Mouse (Mus musculus): ENCODE data around the gene Banp.

DNA sequence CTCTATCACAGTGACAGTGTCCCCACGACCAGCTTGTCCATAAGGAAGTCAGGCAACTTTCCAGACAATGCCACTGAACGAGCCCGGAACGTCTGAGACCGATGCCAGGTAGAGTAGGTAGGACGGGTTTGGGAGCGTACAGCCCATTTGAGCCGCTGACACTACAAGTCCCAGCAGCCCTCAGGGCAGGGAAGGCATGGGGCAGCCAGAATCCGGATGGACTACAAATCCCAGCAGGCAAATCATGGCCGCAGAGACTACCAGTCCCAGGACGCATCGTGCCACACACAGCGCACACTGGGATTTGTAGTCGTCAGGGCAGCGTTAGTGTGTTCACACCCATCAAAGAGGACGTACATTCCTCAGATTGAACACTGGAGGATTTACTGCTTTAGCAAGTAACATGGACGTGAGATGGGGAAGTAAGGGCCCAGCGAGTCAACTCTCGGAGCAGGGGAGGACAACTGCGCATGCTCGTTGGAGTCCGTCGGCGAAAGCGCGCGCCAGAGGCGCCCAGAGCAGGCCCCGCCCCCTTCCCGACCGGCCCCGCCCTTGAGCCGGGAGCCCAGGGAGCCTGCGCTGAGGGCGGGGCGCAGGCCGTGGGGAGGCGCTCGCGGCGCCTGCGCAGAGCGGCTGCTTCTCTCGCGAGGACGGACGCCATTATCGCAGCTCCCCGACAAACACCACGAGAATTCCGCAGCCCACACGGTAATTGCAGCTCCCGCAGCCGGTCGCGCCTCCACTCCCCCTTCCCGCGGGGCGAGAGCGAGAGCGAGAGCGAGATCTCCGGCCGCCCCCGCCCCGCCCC is 595 bp downstream of the Banp start:
- TF ChIP-seq CTCF (IDR thresholded peaks at IDR 0.05) = 0 out of 2 replicates have a peak, but pooled peaks have one; percentile 4
- TF ChIP-seq EP300 (IDR thresholded peaks at IDR 0.05; ENCODE audit: insufficient read depth, low read depth, low read length) = peak; percentile 95
